8 mouse cellular contexts compared by ENCODE assay signal in the genomic region with DNA sequence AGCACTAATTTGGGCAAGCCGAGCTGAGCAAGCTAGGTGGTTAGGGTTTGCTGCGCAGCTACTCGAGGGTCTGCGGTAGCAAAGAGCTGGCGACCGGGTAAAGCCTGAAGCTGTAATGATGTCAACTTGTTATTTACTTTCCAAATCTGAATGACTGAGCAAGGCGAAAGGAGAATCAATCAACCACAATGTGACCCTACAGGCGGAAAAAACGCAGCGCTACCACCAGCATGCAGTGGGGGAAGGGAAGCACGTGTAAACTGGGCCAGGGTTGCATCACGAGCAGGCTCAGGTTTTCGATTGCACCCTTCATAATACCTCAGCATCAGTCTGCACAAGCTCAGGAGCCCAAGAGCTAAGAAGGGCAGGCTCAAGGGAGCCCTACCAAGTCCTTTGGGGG. TPM values are rescaled to one million over a fixed set of nuclear protein-coding genes. Genes with fewer than 3 reads are reported as not detected.
DNase-seq lines count a peak whose midpoint lies in the region; ATAC-seq lines count a peak whose summit lies in the region.

No protein-coding gene starts in this region.

- peak; percentile 93 for DNase-seq in CD4-positive, CD25-positive, alpha-beta regulatory T cell, adult 2 months (ENCODE audit: low read depth, low spot score)
- DNase-seq in c-Kit-positive CD71-negative TER-119-negative erythroid progenitor cells, embryonic 14.5 days (ENCODE audit: low read depth): peak; percentile 65
- peak; percentile 89 for DNase-seq in forebrain, embryonic 11.5 days (ENCODE audit: low spot score)
- DNase-seq in kidney, postnatal 36 days: peak; percentile 91 to 93
- peak; percentile 81 for DNase-seq in telencephalon, adult 2 months (ENCODE audit: low read depth, low spot score)

- peak overlapping the region; percentile 93 for H3K27ac ChIP-seq in forebrain, embryonic 11.5 days (ENCODE audit: low read depth, low read length)
- H3K27ac ChIP-seq in heart, embryonic 16.5 days (ENCODE audit: low read length): peak overlapping the region; percentile 98
- peak overlapping the region; percentile 75 for H3K27ac ChIP-seq in liver, embryonic 15.5 days (replicated peaks)
- 0 out of 2 replicates have a peak overlapping the region, but pooled peaks have one; percentile 91 for H3K27ac ChIP-seq in neural tube, embryonic 12.5 days

- H3K36me3 ChIP-seq in forebrain, embryonic 11.5 days (ENCODE audit: control insufficient read depth, insufficient read depth, low read length): no peaks in the 10 kb centered on the region
- no peaks in the 10 kb centered on the region for H3K36me3 ChIP-seq in heart, embryonic 16.5 days (ENCODE audit: control insufficient read depth, insufficient read depth)
- no peaks in the 10 kb centered on the region for H3K36me3 ChIP-seq in liver, embryonic 15.5 days (replicated peaks)
- H3K36me3 ChIP-seq in neural tube, embryonic 12.5 days: no peaks in the 10 kb centered on the region

- H3K4me1 ChIP-seq in forebrain, embryonic 11.5 days (replicated peaks; ENCODE audit: control insufficient read depth, insufficient read depth, low read length): no peaks in the 10 kb centered on the region
- peaks cover 3% of the 10 kb centered on the region for H3K4me1 ChIP-seq in heart, embryonic 16.5 days (ENCODE audit: control insufficient read depth, insufficient read depth, low read length)
- peaks cover 25% of the 10 kb centered on the region for H3K4me1 ChIP-seq in liver, embryonic 15.5 days (replicated peaks)
- H3K4me1 ChIP-seq in neural tube, embryonic 12.5 days: no peaks in the 10 kb centered on the region

- ATAC-seq in forebrain, embryonic 11.5 days (replicated peaks; ENCODE audit: low FRiP score): peak; percentile 78
- peak; percentile 39; the same call in 1 of the 2 replicates for ATAC-seq in heart, embryonic 16.5 days (replicated peaks; ENCODE audit: extremely low read depth, insufficient read depth, low FRiP score)
- ATAC-seq in liver, embryonic 15.5 days (ENCODE audit: insufficient read depth): peak; percentile 28
- peak; percentile 70 for ATAC-seq in neural tube, embryonic 12.5 days (ENCODE audit: low FRiP score, low read depth)

- peak overlapping the region; percentile 46; the same call in 1 of the 2 replicates for H3K4me2 ChIP-seq in forebrain, embryonic 11.5 days (ENCODE audit: low read depth, low read length, severe bottlenecking)
- peak overlapping the region; percentile 63 for H3K4me2 ChIP-seq in heart, embryonic 16.5 days (ENCODE audit: low read depth, low read length)
- peak overlapping the region; percentile 80 for H3K4me2 ChIP-seq in liver, embryonic 15.5 days
- peak overlapping the region; percentile 59 for H3K4me2 ChIP-seq in neural tube, embryonic 12.5 days (replicated peaks)

- peak overlapping the region; percentile 62; the same call in 1 of the 2 replicates for H3K4me3 ChIP-seq in forebrain, embryonic 11.5 days (ENCODE audit: low read depth, low read length)
- H3K4me3 ChIP-seq in heart, embryonic 16.5 days (ENCODE audit: low read length): peak overlapping the region; percentile 34
- peak overlapping the region; percentile 68 for H3K4me3 ChIP-seq in liver, embryonic 15.5 days (replicated peaks)
- H3K4me3 ChIP-seq in neural tube, embryonic 12.5 days: no peak overlapping the region

- no peak overlapping the region; the same call in 1 of the 2 replicates for H3K9ac ChIP-seq in forebrain, embryonic 11.5 days (ENCODE audit: low read length)
- H3K9ac ChIP-seq in heart, embryonic 16.5 days (ENCODE audit: low read length): no peak overlapping the region; the same call in 1 of the 2 replicates
- no peak overlapping the region for H3K9ac ChIP-seq in liver, embryonic 15.5 days
- H3K9ac ChIP-seq in neural tube, embryonic 12.5 days: no peak overlapping the region

- WGBS in forebrain, embryonic 11.5 days: 19% methylated on average over 13 of the region's 13 CpGs
- WGBS in heart, embryonic 16.5 days: 10% methylated on average over 13 of the region's 13 CpGs
- 11% methylated on average over 13 of the region's 13 CpGs for WGBS in liver, embryonic 15.5 days (ENCODE audit: insufficient replicate concordance)
- 16% methylated on average over 13 of the region's 13 CpGs for WGBS in neural tube, embryonic 12.5 days

- no peaks in the 10 kb centered on the region for H3K9me3 ChIP-seq in forebrain, embryonic 11.5 days (ENCODE audit: control insufficient read depth, low read length)
- no peaks in the 10 kb centered on the region for H3K9me3 ChIP-seq in heart, embryonic 16.5 days (replicated peaks; ENCODE audit: control insufficient read depth, low read length)
- H3K9me3 ChIP-seq in liver, embryonic 15.5 days (replicated peaks): no peaks in the 10 kb centered on the region
- H3K9me3 ChIP-seq in neural tube, embryonic 12.5 days: no peaks in the 10 kb centered on the region

- H3K27me3 ChIP-seq in forebrain, embryonic 11.5 days (ENCODE audit: control insufficient read depth, insufficient read depth, low read length): no peaks in the 10 kb centered on the region
- no peaks in the 10 kb centered on the region for H3K27me3 ChIP-seq in heart, embryonic 16.5 days (ENCODE audit: control insufficient read depth, insufficient read depth, low read length)
- no peaks in the 10 kb centered on the region for H3K27me3 ChIP-seq in liver, embryonic 15.5 days
- no peaks in the 10 kb centered on the region for H3K27me3 ChIP-seq in neural tube, embryonic 12.5 days (replicated peaks)

RNA-seq across cellular contexts. Expression of a gene that starts 1.7 kb away (rescaled TPM):
- polyA plus RNA-seq in forebrain, embryonic 11.5 days (2014; fragmentation: Nextera tagmentation; extraction: Ambion mirVana): 79.4 and 86.6 TPM in 2 replicates
- 55.5 and 59.9 TPM in 2 replicates for polyA plus RNA-seq in heart, embryonic 16.5 days (2015; fragmentation: Nextera tagmentation; extraction: Ambion mirVana)
- polyA plus RNA-seq in liver, embryonic 15.5 days (2015; fragmentation: Nextera tagmentation; extraction: Ambion mirVana): 15.7 and 16.2 TPM in 2 replicates
- 54.5 and 56.2 TPM in 2 replicates for polyA plus RNA-seq in neural tube, embryonic 12.5 days (2016; fragmentation: Nextera tagmentation; extraction: Ambion mirVana)

Comparison
In these comparisons a context has a peak if more than half of its experiments do, and no peak if none do; other contexts are left out.
1. ATAC-seq: peak in every context shown above with its lines; median percentile 78 in forebrain, embryonic 11.5 days; 70 in neural tube, embryonic 12.5 days; 39 in heart, embryonic 16.5 days; 28 in liver, embryonic 15.5 days.